Mouse (Mus musculus) CH12.LX (cell line): Measurements from ENCODE around the gene Ankrd11. TPM values are rescaled to one million over a fixed set of nuclear protein-coding genes. Genes with fewer than 3 reads are reported as not detected.
A peak's percentile ranks its signal among the peaks of the same experiment; 100 is the strongest.

Experiments
- DNase-seq: peaks from one replicate; pipeline ENCODE4 v3.0.0-alpha.2; 2013; ENCODE audit errors: extremely low read depth
- H3K27ac ChIP-seq: 2 replicates; pipeline ENCODE4 v1.5.1; 2012; ENCODE audit warnings: low read depth, mild to moderate bottlenecking, control low read depth, moderate library complexity; ENCODE audit not compliant: insufficient read depth
- H3K27me3 ChIP-seq: replicated peaks from 2 replicates; pipeline ENCODE3; 2012; ENCODE audit warnings: inconsistent platforms
- H3K36me3 ChIP-seq, 2 experiments: replicated peaks in 1 of 2; 2 replicates each; pipeline versions ENCODE3 to v1.6.1; 2012; ENCODE audit warnings: inconsistent platforms in 1 of 2, low read length in 1 of 2, mild to moderate bottlenecking in 1 of 2, mixed read lengths in 1 of 2, moderate library complexity in 1 of 2; ENCODE audit not compliant: control insufficient read depth in 1 of 2, insufficient read depth in 1 of 2
- H3K4me1 ChIP-seq, 2 experiments: 2 replicates each; pipeline ENCODE4 v1.6.1; 2012; ENCODE audit warnings: inconsistent platforms in 1 of 2, moderate library complexity in 1 of 2; ENCODE audit not compliant: insufficient read depth in 2 of 2, control insufficient read depth in 1 of 2
- H3K4me2 ChIP-seq: 2 replicates; pipeline ENCODE4 v1.6.1; 2012; ENCODE audit warnings: low read depth, mild to moderate bottlenecking, control low read depth; ENCODE audit not compliant: poor library complexity, insufficient read depth, severe bottlenecking
- H3K4me3 ChIP-seq, 3 experiments: fragments of 150-350 bp in 1 of 3; sonication (generic) in 1 of 3; replicated peaks in 1 of 3; 2 replicates each; pipeline versions ENCODE3 to v1.5.1; 2011 to 2012; ENCODE audit warnings: low read depth in 2 of 3, low read length in 2 of 3, mild to moderate bottlenecking in 2 of 3, moderate library complexity in 2 of 3, control low read depth in 1 of 3, improper control_type of control experiment in 1 of 3, inconsistent platforms in 1 of 3, mixed read lengths in 1 of 3; ENCODE audit not compliant: poor library complexity in 1 of 3
- H3K79me2 ChIP-seq: replicated peaks from 2 replicates; pipeline ENCODE4 v1.6.1; 2012; ENCODE audit warnings: mild to moderate bottlenecking, moderate library complexity; ENCODE audit not compliant: control insufficient read depth, poor library complexity, insufficient read depth, severe bottlenecking; ENCODE audit errors: extremely low read depth
- H3K9ac ChIP-seq: 2 replicates; pipeline ENCODE4 v1.6.1; 2012; ENCODE audit warnings: low read depth, mild to moderate bottlenecking, control low read depth, moderate library complexity; ENCODE audit not compliant: insufficient read depth
- H3K9me3 ChIP-seq: replicated peaks from 2 replicates; pipeline ENCODE3; 2012; ENCODE audit warnings: low read length, inconsistent platforms, mixed read lengths
- E2F4 ChIP-seq: IDR thresholded peaks from 2 replicates; pipeline ENCODE4 v1.6.1; 2011; ENCODE audit warnings: low read depth, low read length, improper control_type of control experiment; ENCODE audit not compliant: insufficient replicate concordance
- EP300 ChIP-seq: IDR thresholded peaks from 2 replicates; pipeline ENCODE4 v1.6.1; 2011; ENCODE audit warnings: low read length, improper control_type of control experiment
- GABPA ChIP-seq: IDR thresholded peaks from 2 replicates; pipeline ENCODE4 v1.6.1; 2012; ENCODE audit warnings: low read depth, low read length, improper control_type of control experiment, inconsistent platforms; ENCODE audit not compliant: insufficient replicate concordance
- HCFC1 ChIP-seq: IDR thresholded peaks from 2 replicates; pipeline ENCODE4 v1.6.1; 2012; ENCODE audit warnings: low read depth, mild to moderate bottlenecking, inconsistent platforms, low read length, improper control_type of control experiment
- JUN ChIP-seq: IDR thresholded peaks from 2 replicates; pipeline ENCODE4 v1.6.1; 2011; ENCODE audit warnings: low read depth, mild to moderate bottlenecking, low read length, improper control_type of control experiment, moderate library complexity; ENCODE audit not compliant: insufficient read depth
- JUND ChIP-seq: conservative IDR thresholded peaks from 2 replicates; pipeline ENCODE4 v1.6.1; 2011; ENCODE audit warnings: low read depth, low read length, improper control_type of control experiment
- KAT2A ChIP-seq: IDR thresholded peaks from 2 replicates; pipeline ENCODE4 v1.6.1; 2012; ENCODE audit warnings: low read length, improper control_type of control experiment, inconsistent platforms; ENCODE audit not compliant: insufficient replicate concordance
- MAX ChIP-seq: IDR thresholded peaks from 2 replicates; pipeline ENCODE4 v1.6.1; 2011; ENCODE audit warnings: low read length, improper control_type of control experiment
- MAZ ChIP-seq: IDR thresholded peaks from 2 replicates; pipeline ENCODE4 v1.6.1; 2012; ENCODE audit warnings: low read depth, mild to moderate bottlenecking, inconsistent platforms, low read length, improper control_type of control experiment, moderate library complexity
- MYC ChIP-seq: IDR thresholded peaks from 2 replicates; pipeline ENCODE4 v1.6.1; 2011; ENCODE audit warnings: low read depth, mild to moderate bottlenecking, improper control_type of control experiment, low read length
- PAX5 ChIP-seq: IDR thresholded peaks from 2 replicates; pipeline ENCODE4 v1.6.1; 2012; ENCODE audit warnings: low read length, inconsistent platforms, mixed read lengths
- POLR2A ChIP-seq: IDR thresholded peaks from 2 replicates; pipeline ENCODE4 v1.6.1; 2011; ENCODE audit warnings: low read depth, mild to moderate bottlenecking, improper control_type of control experiment, low read length
- POLR2AphosphoS2 ChIP-seq: IDR thresholded peaks from 2 replicates; pipeline ENCODE4 v1.6.1; 2011; ENCODE audit warnings: low read depth, low read length, improper control_type of control experiment
- RCOR1 ChIP-seq: conservative IDR thresholded peaks from 2 replicates; pipeline ENCODE4 v1.6.1; 2012; ENCODE audit warnings: low read depth, mild to moderate bottlenecking, inconsistent platforms, low read length, improper control_type of control experiment
- SIN3A ChIP-seq: IDR thresholded peaks from 2 replicates; pipeline ENCODE4 v1.6.1; 2012; ENCODE audit warnings: low read length, improper control_type of control experiment, inconsistent platforms
- SMC3 ChIP-seq: IDR thresholded peaks from 2 replicates; pipeline ENCODE4 v1.6.1; 2011; ENCODE audit warnings: low read depth, low read length, improper control_type of control experiment
- UBTF ChIP-seq: IDR thresholded peaks from 2 replicates; pipeline ENCODE4 v1.6.1; 2012; ENCODE audit warnings: low read depth, mild to moderate bottlenecking, inconsistent platforms, low read length, improper control_type of control experiment, moderate library complexity
- USF1 ChIP-seq: IDR thresholded peaks from 2 replicates; pipeline ENCODE4 v1.6.1; 2014; ENCODE audit warnings: low read depth, mild to moderate bottlenecking, inconsistent platforms, low read length, improper control_type of control experiment
- USF2 ChIP-seq: conservative IDR thresholded peaks from 2 replicates; pipeline ENCODE4 v1.6.1; 2011; ENCODE audit warnings: low read depth, low read length, improper control_type of control experiment
- ZKSCAN1 ChIP-seq: IDR thresholded peaks from 2 replicates; pipeline ENCODE4 v1.6.1; 2012; ENCODE audit warnings: low read depth, inconsistent platforms, low read length, improper control_type of control experiment, borderline replicate concordance
- ZNF384 ChIP-seq: IDR thresholded peaks from 2 replicates; pipeline ENCODE4 v1.6.1; 2012; ENCODE audit warnings: low read depth, low read length, improper control_type of control experiment, inconsistent platforms
- dilution Hi-C: fragments of 300-500 bp; cut with MboI; formaldehyde crosslinking; loops from 2 replicates; pipeline ENCODE4 v1.14.3; 2020; ENCODE audit warnings: low sequenced_read_pairs; ENCODE audit not compliant: extremely low pct_unique_long_range_greater_than_20kb, extremely low pct_ligation_motif_present
- in situ Hi-C: fragments of 300-500 bp; cut with MboI; formaldehyde crosslinking; loops from 3 replicates; pipeline ENCODE4 v1.14.3; 2019; ENCODE audit warnings: low sequenced_read_pairs, low pct_ligation_motif_present, low pct_unique_long_range_greater_than_20kb, mixed read lengths
- polyA plus RNA-seq: library from polyadenylated mRNA; unstranded; fragments of >175 nt; gene quantifications from 2 replicates; pipeline ENCODE4 v1.2.1, GENCODE M21; 2012; ENCODE audit warnings: low read depth; ENCODE audit not compliant: insufficient read length
- total RNA-seq, 2 experiments: library from RNA; depleted of rRNA; stranded (reverse); fragments of 300-350 nt in 1 of 2; fragments of >200 nt in 1 of 2; gene quantifications; 2 replicates each; pipeline ENCODE4 v1.2.3; 2012 to 2014

Gene Ankrd11
- total and polyA plus RNA-seq, 3 experiments: 37.4 to 74.9 (median 60.7) TPM

GRCm38 (mm10) chr8:122928631-122929224 is 113.3 kb downstream of the Ankrd11 start:
- no peaks in the 10 kb centered on the region for H3K27me3 ChIP-seq
- TF ChIP-seq USF1 (no peak), MYC (no peak), ZKSCAN1 (no peak), UBTF (no peak), SIN3A (no peak), POLR2A (no peak), KAT2A (no peak), HCFC1 (no peak), E2F4 (no peak), JUN (no peak), RCOR1 (no peak), MAX (no peak), USF2 (no peak), EP300 (no peak), GABPA (no peak), PAX5 (no peak), SMC3 (no peak)
- peaks cover 8 to 74% of the 10 kb centered on the region in 2 experiments for H3K36me3 ChIP-seq
- H3K27ac ChIP-seq: no peak overlapping the region
- peaks cover 79% of the 10 kb centered on the region for H3K79me2 ChIP-seq
- peak; percentile 63 for DNase-seq
- in situ Hi-C loops (no loop called here), dilution Hi-C loops (no loop called here)
- no peak overlapping the region for H3K4me3 ChIP-seq
- H3K9me3 ChIP-seq: no peaks in the 10 kb centered on the region
- H3K4me2 ChIP-seq: no peak overlapping the region
- H3K9ac ChIP-seq: no peak overlapping the region
- H3K4me1 ChIP-seq: peaks cover 20 to 83% of the 10 kb centered on the region in 2 experiments

DNA sequence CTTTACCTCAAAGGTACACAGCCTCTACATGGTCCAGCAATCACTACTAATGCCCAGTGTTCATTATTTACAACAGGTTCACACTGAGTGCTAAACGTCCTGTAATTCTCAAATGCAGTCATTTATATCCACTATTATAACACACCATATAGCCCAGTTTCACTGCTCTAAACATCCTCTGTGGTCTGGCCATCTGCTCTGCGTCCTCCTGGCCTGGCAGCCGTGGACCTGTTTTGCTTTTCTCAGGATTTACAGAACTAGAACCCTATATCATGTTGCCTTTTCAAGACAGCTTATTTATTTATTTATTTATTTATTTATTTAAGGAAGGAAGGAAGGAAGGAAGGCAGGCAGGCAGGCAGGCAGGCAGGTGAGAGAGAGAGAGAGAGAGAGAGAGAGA is 114.2 kb downstream of the Ankrd11 start:
- Histone ChIP-seq H3K27ac (no peak overlapping the region), H3K9ac (no peak overlapping the region), H3K4me3 (no peak overlapping the region), H3K4me2 (no peak overlapping the region), H3K4me1 (peaks cover 16 to 83% of the 10 kb centered on the region in 2 experiments), H3K27me3 (no peaks in the 10 kb centered on the region), H3K9me3 (no peaks in the 10 kb centered on the region), H3K36me3 (peaks cover 3 to 67% of the 10 kb centered on the region in 2 experiments), H3K79me2 (peaks cover 77% of the 10 kb centered on the region)
- TF ChIP-seq POLR2AphosphoS2 (no peak), JUND (no peak), ZNF384 (no peak), MAZ (no peak)
- no peak for DNase-seq
- dilution Hi-C loops (no loop called here), in situ Hi-C loops (no loop called here)
